Mouse (Mus musculus) ES-Bruce4 (cell line): Measurements from ENCODE around the gene Dpf2.

Experiments
- CTCF ChIP-seq: IDR thresholded peaks from one replicate; pipeline ENCODE4 v1.8.1; 2011; ENCODE audit warnings: low read depth, low read length
- EP300 ChIP-seq: IDR thresholded peaks from 2 replicates; pipeline ENCODE4 v1.6.1; 2011; ENCODE audit warnings: low read depth, low read length; ENCODE audit not compliant: insufficient read depth

- TF ChIP-seq CTCF (no peak), EP300 (no peak)
Measured at GRCm38 (mm10) chr19:5924713-5925093, 11.9 kb upstream of the Dpf2 start, which contains the start of gene Cdc42ep2.
